20 mouse cellular contexts compared by ENCODE assay signal in genomic region chr8:71313951-71314350, GRCm38 (mm10). TPM values are rescaled to one million over a fixed set of nuclear protein-coding genes. Genes with fewer than 3 reads are reported as not detected.
DNase-seq lines count a peak whose midpoint lies in the region; ATAC-seq and TF ChIP-seq lines count a peak whose summit lies in the region.
"Had no signal": no experiment of that assay in that cellular context is flagged by ENCODE, and none has a peak within 500 bp of the region (broad histone marks: within the 10 kb centered on the region; RNA-seq: fewer than 3 reads in every experiment).

No protein-coding gene starts in this region.

- no peak for TF ChIP-seq EP300 in liver, postnatal 0 days (IDR thresholded peaks at IDR 0.05; ENCODE audit: low read depth)

- H3K4me2 ChIP-seq in heart, embryonic 15.5 days, result no peak overlapping the region
- no peak overlapping the region for H3K4me2 ChIP-seq in liver, postnatal 0 days (ENCODE audit: low read depth, low read length)
- H3K4me2 ChIP-seq: limb, embryonic 12.5 days; lung, embryonic 15.5 days had no signal

- ATAC-seq in heart, embryonic 15.5 days (replicated peaks; ENCODE audit: insufficient number of reproducible peaks, insufficient read depth, low FRiP score, low read depth), result no peak
- ATAC-seq in erythroid progenitor cell, adult 5-6 weeks (replicated peaks; ENCODE audit: low FRiP score, poor library complexity, severe bottlenecking), result peak; percentile 93
- ATAC-seq in liver, postnatal 0 days, result no peak
- ATAC-seq: CD4-positive, CD25-positive, alpha-beta regulatory T cell, adult 4 months; forebrain, embryonic 16.5 days had no signal

- 57% methylated on average over 2 of the region's 2 CpGs for whole genome bisulfite sequencing in heart, embryonic 15.5 days
- WGBS in liver, postnatal 0 days (ENCODE audit: insufficient replicate concordance), result 71% methylated on average over 2 of the region's 2 CpGs

- intact Hi-C loops in heart, postnatal 14 days (cut with DNase I), result no loop called here

- TF ChIP-seq CTCF in liver, postnatal 0 days (IDR thresholded peaks at IDR 0.05; ENCODE audit: low read depth), result no peak

- H3K27me3 ChIP-seq in heart, embryonic 15.5 days, result no peaks in the 10 kb centered on the region
- no peaks in the 10 kb centered on the region for H3K27me3 ChIP-seq in liver, postnatal 0 days (ENCODE audit: insufficient read depth, low read length)
- H3K27me3 ChIP-seq: limb, embryonic 12.5 days; lung, embryonic 15.5 days had no signal

- H3K4me1 ChIP-seq in heart, embryonic 15.5 days (replicated peaks), result peaks cover 49% of the 10 kb centered on the region
- peaks cover 26% of the 10 kb centered on the region for H3K4me1 ChIP-seq in liver, postnatal 0 days (ENCODE audit: insufficient read depth)
- H3K4me1 ChIP-seq: limb, embryonic 12.5 days had no signal

- DNase-seq in heart, postnatal 14 days, result no peak
- peak; percentile 45 for DNase-seq in c-Kit-positive CD71-positive TER-119-negative erythroid progenitor cells, embryonic 14.5 days (ENCODE audit: low read depth)
- DNase-seq in liver, postnatal 0 days, result no peak
- DNase-seq in ovary, postnatal 10 days (ENCODE audit: low spot score), result no peak
- no peak for DNase-seq in embryo, embryonic 9.5 days (ENCODE audit: extremely low spot score)
- DNase-seq: adrenal gland, postnatal 14 days; cerebellum, adult 9-10 months; embryo, embryonic 11 days; kidney, adult 8-10 months; kidney, postnatal 36 days; layer of hippocampus, adult 9-11 months; right cerebral cortex, adult 18-20 months; thymus, postnatal 4 days had no signal

- H3K27ac ChIP-seq in heart, embryonic 15.5 days, result peak overlapping the region; percentile 97
- H3K27ac ChIP-seq in liver, postnatal 0 days (ENCODE audit: low read depth), result peak overlapping the region; percentile 19; the same call in 1 of the 2 replicates
- H3K27ac ChIP-seq: hindbrain, embryonic 10.5 days; limb, embryonic 12.5 days had no signal

- H3K4me3 ChIP-seq in heart, embryonic 15.5 days, result no peak overlapping the region
- no peak overlapping the region for H3K4me3 ChIP-seq in liver, postnatal 0 days (ENCODE audit: low read depth, low read length)
- H3K4me3 ChIP-seq: hindbrain, embryonic 10.5 days; limb, embryonic 12.5 days; lung, embryonic 15.5 days had no signal

- peaks cover 5% of the 10 kb centered on the region; the same call in 1 of the 2 replicates for H3K36me3 ChIP-seq in heart, embryonic 15.5 days
- peaks cover 13% of the 10 kb centered on the region; the same call in 1 of the 2 replicates for H3K36me3 ChIP-seq in liver, postnatal 0 days (replicated peaks; ENCODE audit: insufficient read depth, low read length)
- H3K36me3 ChIP-seq: lung, embryonic 15.5 days had no signal

- peak overlapping the region; percentile 18; the same call in 1 of the 2 replicates for H3K9ac ChIP-seq in heart, embryonic 15.5 days
- no peak overlapping the region for H3K9ac ChIP-seq in liver, postnatal 0 days (replicated peaks)
- H3K9ac ChIP-seq: limb, embryonic 12.5 days; lung, embryonic 15.5 days had no signal

- H3K9me3 ChIP-seq in heart, embryonic 15.5 days (replicated peaks), result no peaks in the 10 kb centered on the region
- H3K9me3 ChIP-seq in liver, postnatal 0 days (ENCODE audit: low read length), result no peaks in the 10 kb centered on the region
- H3K9me3 ChIP-seq: hindbrain, embryonic 10.5 days; limb, embryonic 12.5 days; lung, embryonic 15.5 days had no signal

RNA-seq across cellular contexts. Expression of gene Haus8, which starts 41.2 kb away (rescaled TPM):
- 114 and 120 TPM in 2 replicates for polyA plus RNA-seq in heart, embryonic 15.5 days (2015; fragmentation: Nextera tagmentation; extraction: Ambion mirVana)
- total RNA-seq in heart, postnatal 14 days (2021), result 10 to 100 TPM; 23.9 to 28.8 TPM
- 36.4 and 49.9 TPM in 2 replicates for total RNA-seq in erythroid progenitor cell, adult 5-6 weeks (2015; ENCODE audit: low replicate concordance)
- 69.7 and 109 TPM in 2 replicates for total RNA-seq in erythroid progenitor cell, adult 5-6 weeks (2017; ENCODE audit: low replicate concordance)
- 16.5 and 18.6 TPM in 2 replicates for polyA plus RNA-seq in liver, postnatal 0 days (2015; fragmentation: Nextera tagmentation; extraction: Ambion mirVana)

RNA-seq across cellular contexts. Expression of gene Myo9b, which starts 41.4 kb away (rescaled TPM):
- 13.6 and 20.2 TPM in 2 replicates for polyA plus RNA-seq in heart, embryonic 15.5 days (2015; fragmentation: Nextera tagmentation; extraction: Ambion mirVana)
- total RNA-seq in heart, postnatal 14 days (2021), result 10 to 100 TPM; 27.8 to 32.8 TPM
- 26.3 and 29.3 TPM in 2 replicates for total RNA-seq in erythroid progenitor cell, adult 5-6 weeks (2015; ENCODE audit: low replicate concordance)
- 23.4 and 32.3 TPM in 2 replicates for total RNA-seq in erythroid progenitor cell, adult 5-6 weeks (2017; ENCODE audit: low replicate concordance)
- polyA plus RNA-seq in liver, postnatal 0 days (2015; fragmentation: Nextera tagmentation; extraction: Ambion mirVana), result 3.8 and 5.1 TPM in 2 replicates

RNA-seq across cellular contexts. Expression of gene Use1, which starts 52.7 kb away (rescaled TPM):
- 67.6 and 75.3 TPM in 2 replicates for polyA plus RNA-seq in heart, embryonic 15.5 days (2015; fragmentation: Nextera tagmentation; extraction: Ambion mirVana)
- total RNA-seq in heart, postnatal 14 days (2021), result 100 to 1,000 TPM in 1 of 2 experiments, 10 to 100 TPM in 1; 96.5 to 108 TPM
- 46.1 and 99.8 TPM in 2 replicates for total RNA-seq in erythroid progenitor cell, adult 5-6 weeks (2015; ENCODE audit: low replicate concordance)
- total RNA-seq in erythroid progenitor cell, adult 5-6 weeks (2017; ENCODE audit: low replicate concordance), result 48.1 and 59.2 TPM in 2 replicates
- 62.8 and 64.6 TPM in 2 replicates for polyA plus RNA-seq in liver, postnatal 0 days (2015; fragmentation: Nextera tagmentation; extraction: Ambion mirVana)

RNA-seq across cellular contexts. Expression of gene Ocel1, which starts 57.1 kb away (rescaled TPM):
- 4.9 and 7.2 TPM in 2 replicates for polyA plus RNA-seq in heart, embryonic 15.5 days (2015; fragmentation: Nextera tagmentation; extraction: Ambion mirVana)
- 10 to 100 TPM; 10.4 to 10.7 TPM for total RNA-seq in heart, postnatal 14 days (2021)
- total RNA-seq in erythroid progenitor cell, adult 5-6 weeks (2015; ENCODE audit: low replicate concordance), result 1.7 and 13.7 TPM in 2 replicates
- total RNA-seq in erythroid progenitor cell, adult 5-6 weeks (2017; ENCODE audit: low replicate concordance), result 10.4 and 10.7 TPM in 2 replicates
- 5.3 and 5.9 TPM in 2 replicates for polyA plus RNA-seq in liver, postnatal 0 days (2015; fragmentation: Nextera tagmentation; extraction: Ambion mirVana)
